Mouse (Mus musculus) ES-E14 (cell line): ENCODE results near the gene Cfap99. TPM values are rescaled to one million over a fixed set of nuclear protein-coding genes. Genes with fewer than 3 reads are reported as not detected.

ENCODE experiments used
- DNase-seq: peaks from one replicate; pipeline ENCODE4 v3.0.0-alpha.2; 2013; ENCODE audit warnings: low read depth, low spot score
- H3K27ac ChIP-seq: 2 replicates; pipeline ENCODE4 v1.5.1; 2012; ENCODE audit warnings: low read depth, mild to moderate bottlenecking, low read length, moderate library complexity, mixed read lengths; ENCODE audit not compliant: poor library complexity, insufficient read depth, severe bottlenecking
- H3K36me3 ChIP-seq: 2 replicates; pipeline ENCODE4 v1.6.1; 2012; ENCODE audit warnings: mild to moderate bottlenecking, low read length, moderate library complexity, mixed read lengths; ENCODE audit not compliant: control insufficient read depth, poor library complexity, insufficient read depth, severe bottlenecking
- H3K4me1 ChIP-seq, 2 experiments: fragments of 150-350 bp in 1 of 2; sonication (generic) in 1 of 2; 2 replicates each; pipeline ENCODE4 v1.6.1; 2012; ENCODE audit warnings: low read length in 2 of 2, mild to moderate bottlenecking in 1 of 2, mixed read lengths in 1 of 2; ENCODE audit not compliant: control insufficient read depth in 2 of 2, insufficient read depth in 2 of 2, poor library complexity in 1 of 2
- H3K4me3 ChIP-seq, 2 experiments: fragments of 150-350 bp in 1 of 2; sonication (generic) in 1 of 2; 2 replicates each; pipeline ENCODE4 v1.5.1; 2012; ENCODE audit warnings: low read length in 2 of 2, low read depth in 1 of 2, mild to moderate bottlenecking in 1 of 2, mixed read lengths in 1 of 2; ENCODE audit not compliant: insufficient read depth in 1 of 2, poor library complexity in 1 of 2, severe bottlenecking in 1 of 2
- H3K9ac ChIP-seq: 2 replicates; pipeline ENCODE4 v1.6.1; 2012; ENCODE audit warnings: low read depth, mild to moderate bottlenecking, low read length, mixed read lengths; ENCODE audit not compliant: poor library complexity, insufficient read depth, severe bottlenecking
- H3K9me3 ChIP-seq: fragments of 150-350 bp; sonication (generic); 2 replicates; pipeline ENCODE4 v1.6.1; 2012; ENCODE audit warnings: low read depth, mild to moderate bottlenecking, low read length; ENCODE audit not compliant: control insufficient read depth, insufficient read depth
- CHD2 ChIP-seq: IDR thresholded peaks from 2 replicates; pipeline ENCODE4 v1.6.1; 2014; ENCODE audit warnings: mild to moderate bottlenecking, low read depth, low read length, inconsistent platforms
- HCFC1 ChIP-seq: IDR thresholded peaks from 2 replicates; pipeline ENCODE4 v1.6.1; 2012; ENCODE audit warnings: low read length, inconsistent platforms, borderline replicate concordance; ENCODE audit not compliant: insufficient read depth
- MAFK ChIP-seq: IDR thresholded peaks from 2 replicates; pipeline ENCODE4 v1.6.1; 2014; ENCODE audit warnings: mild to moderate bottlenecking, low read depth, low read length, inconsistent platforms; ENCODE audit not compliant: insufficient read depth
- ZC3H11A ChIP-seq: IDR thresholded peaks from 2 replicates; pipeline ENCODE4 v1.6.1; 2012; ENCODE audit warnings: low read depth, mild to moderate bottlenecking, inconsistent platforms, low read length, borderline replicate concordance
- ZNF384 ChIP-seq: IDR thresholded peaks from 2 replicates; pipeline ENCODE4 v1.6.1; 2012; ENCODE audit warnings: low read depth, low read length, inconsistent platforms
- in situ Hi-C, 2 experiments: fragments of 600-800 bp; cut with MboI; formaldehyde crosslinking; loops; one replicate each; pipeline ENCODE4 v1.15.1; 2025; ENCODE audit warnings: low sequenced_read_pairs in 2 of 2, inconsistent platforms in 1 of 2; ENCODE audit not compliant: unreplicated experiment in 2 of 2
- total RNA-seq: library from RNA; depleted of rRNA; stranded (reverse); fragments of 300-350 nt; gene quantifications from 2 replicates; pipeline ENCODE4 v1.2.3, GENCODE M21; 2012

Gene Cfap99
- total RNA-seq, 1 experiment: 0.22 TPM

DNA sequence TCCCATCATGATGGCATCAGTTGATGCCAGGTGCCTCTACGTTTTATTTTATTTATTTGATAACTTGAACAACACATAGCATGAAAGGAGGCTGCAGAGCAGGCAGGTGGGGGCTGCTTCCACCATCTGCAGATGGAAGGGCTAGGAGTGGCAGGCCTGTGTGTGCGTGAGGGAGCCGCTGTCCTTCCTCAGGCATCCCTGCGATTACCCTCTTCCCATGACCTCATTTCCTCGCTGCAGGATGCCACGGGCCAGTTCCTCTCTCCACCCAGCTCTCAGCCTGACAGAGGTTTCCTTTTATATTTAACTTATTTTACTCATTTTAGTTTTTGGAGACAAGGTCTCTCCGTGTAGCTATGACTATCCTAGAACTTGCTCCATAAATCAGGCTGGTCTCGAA lies 34.1 kb upstream of the Cfap99 start:
- TF ChIP-seq ZC3H11A (no peak), HCFC1 (no peak), CHD2 (no peak), ZNF384 (no peak), MAFK (no peak)
- H3K9ac ChIP-seq: no peak overlapping the region
- in situ Hi-C loops: no loop called here

DNA sequence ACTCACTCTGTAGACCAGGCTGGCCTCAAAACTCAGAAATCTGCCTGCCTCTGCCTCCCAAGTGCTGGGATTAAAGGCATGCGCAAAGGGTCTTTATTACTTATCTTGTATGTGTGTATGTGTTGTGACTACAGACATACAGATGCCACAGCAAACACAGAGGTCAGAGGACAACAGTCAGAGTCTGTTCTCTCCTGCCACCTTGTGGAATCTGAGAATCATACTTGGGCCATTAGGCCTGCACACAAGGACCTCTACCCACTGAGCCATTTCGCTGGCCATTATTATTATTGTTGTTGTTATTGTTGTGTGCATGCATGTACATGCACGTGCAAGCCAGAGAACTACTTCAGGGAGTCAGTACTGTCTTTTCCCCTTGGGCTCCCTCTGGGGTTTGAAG lies 33.2 kb upstream of the Cfap99 start:
- H3K4me3 ChIP-seq: no peak overlapping the region
- no peak overlapping the region for H3K9ac ChIP-seq
- H3K4me1 ChIP-seq: peaks cover 0 to 2% of the 10 kb centered on the region in 2 experiments; a peak in 1 of 4 replicates
- DNase-seq: no peak
- in situ Hi-C loops: no loop called here
- H3K36me3 ChIP-seq: no peaks in the 10 kb centered on the region
- no peak overlapping the region for H3K27ac ChIP-seq
- TF ChIP-seq ZNF384 (no peak), CHD2 (no peak), ZC3H11A (no peak), MAFK (no peak), HCFC1 (no peak)
- H3K9me3 ChIP-seq: no peaks in the 10 kb centered on the region

More for the DNA sequence above, 34.1 kb upstream of the Cfap99 start:
- H3K27ac ChIP-seq: no peak overlapping the region
- no peak overlapping the region for H3K4me3 ChIP-seq
- no peaks in the 10 kb centered on the region for H3K36me3 ChIP-seq
- no peaks in the 10 kb centered on the region for H3K9me3 ChIP-seq
- H3K4me1 ChIP-seq: peaks cover 0 to 2% of the 10 kb centered on the region in 2 experiments; a peak in 1 of 4 replicates
- DNase-seq: no peak

DNA sequence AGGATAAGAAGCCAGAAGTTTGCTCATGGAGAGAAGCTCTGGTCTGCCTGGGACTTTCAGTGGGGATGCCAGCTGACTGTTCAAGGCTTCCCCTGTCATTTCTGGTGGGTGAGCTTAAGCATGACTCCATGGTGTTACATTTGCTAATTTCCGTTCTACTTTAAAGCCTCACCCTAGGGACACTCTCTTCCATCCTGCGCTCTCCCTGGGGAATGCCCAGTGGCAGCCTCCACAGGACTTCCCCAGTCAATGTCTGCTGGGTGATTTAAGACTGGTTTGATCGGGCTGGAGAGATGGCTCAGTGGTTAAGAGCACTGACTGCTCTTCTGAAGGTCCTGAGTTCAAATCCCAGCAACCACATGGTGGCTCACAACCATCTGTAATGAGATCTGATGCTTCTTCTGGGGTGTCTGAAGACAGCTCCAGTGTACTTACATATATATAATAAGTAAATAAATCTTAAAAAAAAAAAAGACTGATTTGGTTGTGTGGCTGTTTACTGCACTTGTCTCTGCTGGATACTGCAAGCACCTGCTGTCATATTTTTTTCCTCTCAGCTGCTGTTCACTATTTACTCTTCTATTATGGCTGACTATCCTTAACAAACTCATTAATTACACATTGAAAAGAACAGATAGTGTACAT lies 29.1 kb upstream of the Cfap99 start:
- H3K4me1 ChIP-seq: no peaks in the 10 kb centered on the region; a peak in 1 of 4 replicates
- in situ Hi-C loops: no loop called here
- H3K27ac ChIP-seq: no peak overlapping the region
- H3K4me3 ChIP-seq: no peak overlapping the region
- H3K9me3 ChIP-seq: no peaks in the 10 kb centered on the region
- TF ChIP-seq HCFC1 (no peak), CHD2 (no peak), ZC3H11A (no peak), MAFK (no peak), ZNF384 (no peak)
- no peak for DNase-seq
- no peak overlapping the region for H3K9ac ChIP-seq
- no peaks in the 10 kb centered on the region for H3K36me3 ChIP-seq

DNA sequence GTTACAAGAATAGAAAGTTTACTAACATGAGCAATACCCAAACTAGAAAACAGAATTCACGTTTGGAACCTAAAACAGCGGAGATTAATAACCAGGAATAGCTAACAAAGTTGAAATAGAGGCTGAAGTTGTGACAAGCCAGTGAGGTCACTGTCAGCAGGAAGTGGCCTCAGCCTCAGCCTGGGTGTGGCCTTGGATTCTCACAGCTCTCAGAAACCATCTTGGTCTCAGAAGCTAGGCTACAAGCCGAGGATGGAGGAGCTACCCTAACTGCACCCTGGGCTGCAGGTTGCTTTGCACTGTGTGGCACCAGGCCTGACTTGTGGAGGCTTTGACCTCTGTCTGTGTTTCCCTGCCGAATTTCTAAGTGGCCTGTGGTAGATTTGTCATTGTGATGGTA lies 22.3 kb upstream of the Cfap99 start:
- no peaks in the 10 kb centered on the region for H3K9me3 ChIP-seq
- H3K4me3 ChIP-seq: no peak overlapping the region
- H3K27ac ChIP-seq: no peak overlapping the region
- H3K9ac ChIP-seq: no peak overlapping the region
- no peaks in the 10 kb centered on the region for H3K36me3 ChIP-seq
- no peak for TF ChIP-seq MAFK
- no peak for TF ChIP-seq HCFC1
- no peak for TF ChIP-seq ZC3H11A
- no peak for TF ChIP-seq ZNF384
- TF ChIP-seq CHD2: no peak
- in situ Hi-C loops: no loop called here
- H3K4me1 ChIP-seq: no peaks in the 10 kb centered on the region; a peak in 1 of 4 replicates
- DNase-seq: no peak
